Mouse (Mus musculus) forebrain, embryonic 13.5 days (tissue): Measurements from ENCODE around the gene Fignl2. TPM values are rescaled to one million over a fixed set of nuclear protein-coding genes. Genes with fewer than 3 reads are reported as not detected.
A peak's percentile ranks its signal among the peaks of the same experiment; 100 is the strongest.

Experiments used
- ATAC-seq: fragments of 200-750 bp; cut with Nextera tagmentation; 2 replicates; pipeline ENCODE4 v1.8.0; 2017
- H3K27ac ChIP-seq: fragments of 300-500 bp; sonication (generic); 2 replicates; pipeline ENCODE4 v1.5.1; 2015; ENCODE audit warnings: inconsistent platforms, mild to moderate bottlenecking, moderate library complexity
- H3K27me3 ChIP-seq: fragments of 300-500 bp; sonication (generic); 2 replicates; pipeline ENCODE4 v1.6.1; 2015; ENCODE audit warnings: mild to moderate bottlenecking, inconsistent platforms
- H3K36me3 ChIP-seq: fragments of 300-500 bp; sonication (generic); 2 replicates; pipeline ENCODE4 v1.6.1; 2015; ENCODE audit warnings: mild to moderate bottlenecking, inconsistent platforms; ENCODE audit not compliant: poor library complexity, severe bottlenecking
- H3K4me1 ChIP-seq: fragments of 300-500 bp; sonication (generic); 2 replicates; pipeline ENCODE4 v1.6.1; 2015; ENCODE audit warnings: inconsistent platforms
- H3K4me2 ChIP-seq: fragments of 300-500 bp; sonication (generic); 2 replicates; pipeline ENCODE4 v1.6.1; 2015; ENCODE audit warnings: inconsistent platforms, mild to moderate bottlenecking, moderate library complexity
- H3K4me3 ChIP-seq: fragments of 300-500 bp; sonication (generic); 2 replicates; pipeline ENCODE4 v1.5.1; 2015; ENCODE audit warnings: mild to moderate bottlenecking, inconsistent platforms
- H3K9ac ChIP-seq: fragments of 300-500 bp; sonication (generic); 2 replicates; pipeline ENCODE4 v1.6.1; 2015; ENCODE audit warnings: mild to moderate bottlenecking, inconsistent platforms
- H3K9me3 ChIP-seq: fragments of 300-500 bp; sonication (generic); replicated peaks from 2 replicates; pipeline ENCODE4 v1.6.1; 2016; ENCODE audit warnings: inconsistent platforms
- WGBS: fragments of 180-500 bp; shearing (Covaris S2); methylation state at CpG from one replicate; pipeline ENCODE4 v1.1.7; 2015; 5-methylcytosine and 5-hydroxymethylcytosine counted together
- polyA plus RNA-seq: library from polyadenylated mRNA; unstranded; fragments of >200 nt; fragmentation: Nextera tagmentation; extraction: Ambion mirVana; gene quantifications from 2 replicates; pipeline ENCODE4 v1.2.1, GENCODE M21; 2015

Gene Fignl2
- polyA plus RNA-seq, 1 experiment from 2014 or later: not detected

DNA sequence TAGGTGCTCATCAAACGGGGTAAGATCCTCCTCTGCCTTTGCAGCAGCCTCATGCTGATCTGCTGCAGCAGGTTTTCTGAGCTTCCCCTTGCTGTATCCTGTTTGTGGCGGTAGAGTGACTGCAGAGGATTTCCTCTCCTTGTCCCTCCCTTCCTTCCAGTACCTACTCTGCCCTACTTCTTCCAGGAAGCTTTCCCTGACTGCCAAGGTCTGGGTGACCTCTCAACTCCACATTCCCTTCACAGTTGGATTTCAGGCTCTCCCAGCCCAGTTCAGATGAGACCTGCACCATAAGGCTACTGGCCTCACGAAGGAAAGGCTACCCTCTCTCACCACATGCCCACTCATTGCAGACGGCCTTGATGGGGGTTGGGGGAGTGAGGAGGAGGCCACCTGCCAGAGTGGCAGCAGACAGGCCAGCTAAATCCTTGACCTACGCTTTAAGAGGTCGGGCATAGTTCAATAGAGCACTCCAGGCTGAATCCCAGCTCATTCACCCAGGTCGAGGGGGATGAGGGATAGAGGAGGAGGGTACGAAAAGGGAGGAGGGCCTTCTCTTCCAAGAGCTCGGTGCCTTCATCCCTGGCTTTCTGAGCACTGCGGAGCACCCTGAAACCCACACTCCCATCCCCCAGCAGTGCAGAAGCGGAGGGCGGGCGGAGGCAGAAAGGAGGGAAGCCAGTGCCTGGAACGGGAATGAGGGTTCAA lies 13.9 kb upstream of the Fignl2 start:
- Histone ChIP-seq H3K4me3 (no peak overlapping the region), H3K9ac (0 out of 2 replicates have a peak overlapping the region, but pooled peaks have one; percentile 28)

GRCm38 (mm10) chr15:101091551-101091950 lies 13.2 kb upstream of the Fignl2 start:
- Histone ChIP-seq H3K9ac (no peak overlapping the region), H3K4me3 (no peak overlapping the region), H3K27ac (no peak overlapping the region), H3K4me1 (peaks cover 22% of the 10 kb centered on the region), H3K4me2 (no peak overlapping the region), H3K9me3 (no peaks in the 10 kb centered on the region), H3K27me3 (peaks cover 3% of the 10 kb centered on the region; the same call in 1 of the 2 replicates), H3K36me3 (no peaks in the 10 kb centered on the region)
- WGBS: 92% methylated on average over 8 of the region's 8 CpGs
- no peak for ATAC-seq

More for the DNA sequence above, 13.9 kb upstream of the Fignl2 start:
- H3K9me3 ChIP-seq: no peaks in the 10 kb centered on the region
- peak overlapping the region; percentile 43 for H3K4me2 ChIP-seq
- ATAC-seq: peak; percentile 44; the same call in 1 of the 2 replicates
- H3K36me3 ChIP-seq: no peaks in the 10 kb centered on the region
- peak overlapping the region; percentile 22; the same call in 1 of the 2 replicates for H3K27ac ChIP-seq
- 25% methylated on average over 14 of the region's 14 CpGs for WGBS
- H3K4me1 ChIP-seq: peaks cover 22% of the 10 kb centered on the region
- H3K27me3 ChIP-seq: peaks cover 3% of the 10 kb centered on the region; the same call in 1 of the 2 replicates

- H3K9ac ChIP-seq: no peak overlapping the region
- H3K27me3 ChIP-seq: peaks cover 3% of the 10 kb centered on the region; the same call in 1 of the 2 replicates
- H3K27ac ChIP-seq: no peak overlapping the region
- H3K4me3 ChIP-seq: no peak overlapping the region
- 41% methylated on average over 4 of the region's 4 CpGs for WGBS
- no peaks in the 10 kb centered on the region for H3K36me3 ChIP-seq
- ATAC-seq: no peak
- no peaks in the 10 kb centered on the region for H3K9me3 ChIP-seq
- no peak overlapping the region for H3K4me2 ChIP-seq
- peaks cover 14% of the 10 kb centered on the region for H3K4me1 ChIP-seq
Measured at GRCm38 (mm10) chr15:101088291-101088690, 9.9 kb upstream of the Fignl2 start.

GRCm38 (mm10) chr15:101086956-101087355 lies 8.6 kb upstream of the Fignl2 start:
- peaks cover 2% of the 10 kb centered on the region; the same call in 1 of the 2 replicates for H3K27me3 ChIP-seq
- no peaks in the 10 kb centered on the region for H3K9me3 ChIP-seq
- 0 out of 2 replicates have a peak, but pooled peaks cover under 1% of the 10 kb centered on the region for H3K4me1 ChIP-seq
- no peak overlapping the region for H3K27ac ChIP-seq
- no peak overlapping the region for H3K4me3 ChIP-seq
- no peaks in the 10 kb centered on the region for H3K36me3 ChIP-seq
- 83% methylated on average over 3 of the region's 3 CpGs for WGBS
- ATAC-seq: no peak
- no peak overlapping the region for H3K4me2 ChIP-seq
- H3K9ac ChIP-seq: no peak overlapping the region

- 74% methylated on average over 9 of the region's 9 CpGs for WGBS
- Histone ChIP-seq H3K4me2 (no peak overlapping the region), H3K36me3 (no peaks in the 10 kb centered on the region), H3K4me1 (no peaks in the 10 kb centered on the region), H3K27ac (no peak overlapping the region), H3K27me3 (no peaks in the 10 kb centered on the region), H3K9me3 (no peaks in the 10 kb centered on the region), H3K9ac (no peak overlapping the region), H3K4me3 (no peak overlapping the region)
- no peak for ATAC-seq
Measured at GRCm38 (mm10) chr15:101086451-101086850, 8.1 kb upstream of the Fignl2 start.

GRCm38 (mm10) chr15:101084499-101084898 lies 6.1 kb upstream of the Fignl2 start:
- 87% methylated on average over 10 of the region's 10 CpGs for WGBS
- H3K4me3 ChIP-seq: no peak overlapping the region

GRCm38 (mm10) chr15:101082236-101082635 lies 3.9 kb upstream of the Fignl2 start:
- peaks cover 33% of the 10 kb centered on the region for H3K27me3 ChIP-seq
- 61% methylated on average over 4 of the region's 4 CpGs for WGBS
- no peaks in the 10 kb centered on the region for H3K9me3 ChIP-seq
- peaks cover 15% of the 10 kb centered on the region for H3K4me1 ChIP-seq
- no peak overlapping the region for H3K27ac ChIP-seq
- no peak overlapping the region for H3K4me3 ChIP-seq
- no peak overlapping the region for H3K4me2 ChIP-seq
- no peak for ATAC-seq
- H3K9ac ChIP-seq: no peak overlapping the region
- H3K36me3 ChIP-seq: no peaks in the 10 kb centered on the region

More at GRCm38 (mm10) chr15:101084499-101084898, 6.1 kb upstream of the Fignl2 start:
- H3K9ac ChIP-seq: no peak overlapping the region
- H3K36me3 ChIP-seq: no peaks in the 10 kb centered on the region
- H3K4me2 ChIP-seq: no peak overlapping the region
- peaks cover 15% of the 10 kb centered on the region for H3K27me3 ChIP-seq
- H3K27ac ChIP-seq: no peak overlapping the region
- no peaks in the 10 kb centered on the region for H3K9me3 ChIP-seq
- no peak for ATAC-seq
- no peaks in the 10 kb centered on the region for H3K4me1 ChIP-seq

- no peak for ATAC-seq
- peaks cover 42% of the 10 kb centered on the region for H3K27me3 ChIP-seq
Measured at GRCm38 (mm10) chr15:101081035-101081548, 2.7 kb upstream of the Fignl2 start.

GRCm38 (mm10) chr15:101080031-101080520 lies 1.7 kb upstream of the Fignl2 start:
- Histone ChIP-seq H3K27ac (no peak overlapping the region), H3K9me3 (no peaks in the 10 kb centered on the region), H3K27me3 (peaks cover 51% of the 10 kb centered on the region), H3K4me1 (peaks cover 31% of the 10 kb centered on the region), H3K9ac (no peak overlapping the region), H3K36me3 (no peaks in the 10 kb centered on the region), H3K4me3 (no peak overlapping the region), H3K4me2 (no peak overlapping the region)
- 77% methylated on average over 9 of the region's 9 CpGs for WGBS
- no peak for ATAC-seq

More at GRCm38 (mm10) chr15:101081035-101081548, 2.7 kb upstream of the Fignl2 start:
- Histone ChIP-seq H3K9ac (no peak overlapping the region), H3K9me3 (no peaks in the 10 kb centered on the region), H3K27ac (no peak overlapping the region), H3K36me3 (no peaks in the 10 kb centered on the region), H3K4me1 (peaks cover 27% of the 10 kb centered on the region), H3K4me2 (no peak overlapping the region), H3K4me3 (no peak overlapping the region)
- 84% methylated on average over 7 of the region's 7 CpGs for WGBS

- Histone ChIP-seq H3K36me3 (no peaks in the 10 kb centered on the region), H3K4me1 (peaks cover 31% of the 10 kb centered on the region), H3K9ac (peak overlapping the region; percentile 73), H3K27me3 (peaks cover 51% of the 10 kb centered on the region), H3K4me2 (peak overlapping the region; percentile 84), H3K27ac (no peak overlapping the region), H3K4me3 (peak overlapping the region; percentile 57), H3K9me3 (no peaks in the 10 kb centered on the region)
- under 1% methylated on average over 18 of the region's 30 CpGs for WGBS
- ATAC-seq: peak; percentile 70
Measured at GRCm38 (mm10) chr15:101078731-101079156, 377 bp upstream of the Fignl2 start.

DNA sequence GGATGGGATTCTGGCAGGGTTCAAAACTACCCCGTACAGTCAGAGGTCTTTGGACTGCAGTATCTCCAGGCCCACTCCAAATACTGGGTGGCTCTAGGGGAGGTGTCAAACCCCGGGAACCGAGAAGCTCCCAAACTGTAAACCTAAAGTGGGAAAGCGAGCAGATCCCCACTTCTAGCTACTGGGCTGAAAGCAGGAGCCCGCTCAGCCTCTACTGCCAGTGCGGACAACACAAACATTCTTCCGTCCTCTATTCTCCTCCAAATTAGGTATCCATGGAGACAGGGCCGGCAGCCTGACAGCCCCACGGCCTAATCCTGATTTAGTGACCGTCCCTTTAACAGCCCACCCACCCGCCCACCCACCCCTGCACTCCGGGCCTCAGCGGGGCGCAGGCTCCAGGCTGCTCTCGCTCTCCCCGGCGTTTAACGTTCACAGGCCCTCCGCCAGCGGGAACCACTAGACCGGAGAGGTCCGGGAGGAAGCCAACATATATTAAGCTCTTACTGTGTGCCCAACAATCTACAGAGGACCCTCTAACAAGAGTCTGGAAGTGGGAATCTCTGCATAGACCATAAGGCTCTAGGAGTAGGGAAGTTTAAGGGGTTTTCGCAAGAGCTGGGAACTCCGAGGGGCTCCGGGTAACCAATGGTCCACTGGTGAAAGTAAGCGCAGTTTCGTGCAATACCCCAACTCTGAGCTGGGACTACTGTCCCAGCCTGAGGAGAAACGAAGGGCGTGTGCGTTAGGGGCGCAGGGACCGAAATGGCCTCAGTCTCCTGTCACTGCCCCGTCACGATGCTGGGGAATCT lies 1.2 kb downstream of the Fignl2 start:
- H3K9me3 ChIP-seq: no peaks in the 10 kb centered on the region
- peak overlapping the region; percentile 84 for H3K4me2 ChIP-seq
- H3K4me3 ChIP-seq: peak overlapping the region; percentile 57
- H3K9ac ChIP-seq: peak overlapping the region; percentile 73
- H3K27ac ChIP-seq: 0 out of 2 replicates have a peak overlapping the region, but pooled peaks have one; percentile 14
- peaks cover 51% of the 10 kb centered on the region for H3K27me3 ChIP-seq
- under 1% methylated on average over 34 of the region's 34 CpGs for WGBS
- peak; percentile 57; the same call in 1 of the 2 replicates for ATAC-seq
- H3K4me1 ChIP-seq: peaks cover 31% of the 10 kb centered on the region
- H3K36me3 ChIP-seq: no peaks in the 10 kb centered on the region
